Mouse (Mus musculus) MEL (cell line): Measurements from ENCODE around the gene Fxyd5.

Source experiments
- EP300 ChIP-seq, 2 experiments: IDR thresholded peaks; 2 replicates each; pipeline ENCODE4 v1.6.1; 2011; ENCODE audit warnings: improper control_type of control experiment in 2 of 2, low read length in 2 of 2, low read depth in 1 of 2, mild to moderate bottlenecking in 1 of 2
- HCFC1 ChIP-seq: IDR thresholded peaks from 2 replicates; pipeline ENCODE4 v1.6.1; 2012; ENCODE audit warnings: low read depth, mild to moderate bottlenecking, inconsistent platforms, low read length, improper control_type of control experiment, moderate library complexity
- MEF2A ChIP-seq: IDR thresholded peaks from 2 replicates; pipeline ENCODE4 v1.6.1; 2014; ENCODE audit warnings: low read depth, mild to moderate bottlenecking, inconsistent platforms, low read length, improper control_type of control experiment; ENCODE audit not compliant: poor library complexity, insufficient replicate concordance, severe bottlenecking; ENCODE audit errors: extremely low read depth
- POLR2A ChIP-seq, 2 experiments: IDR thresholded peaks; 2 replicates each; pipeline ENCODE4 v1.6.1; 2011 to 2012; ENCODE audit warnings: low read length in 2 of 2, mild to moderate bottlenecking in 2 of 2, control low read depth in 1 of 2, improper control_type of control experiment in 1 of 2, low read depth in 1 of 2, moderate library complexity in 1 of 2; ENCODE audit not compliant: control insufficient read depth in 1 of 2, insufficient read depth in 1 of 2, poor library complexity in 1 of 2
- POLR2AphosphoS2 ChIP-seq: IDR thresholded peaks from 2 replicates; pipeline ENCODE4 v1.6.1; 2011; ENCODE audit warnings: low read length, improper control_type of control experiment
- TCF12 ChIP-seq: IDR thresholded peaks from 2 replicates; pipeline ENCODE4 v1.6.1; 2014; ENCODE audit warnings: low read depth, mild to moderate bottlenecking, inconsistent platforms, low read length, improper control_type of control experiment, moderate library complexity

GRCm38 (mm10) chr7:31012971-31013370, 29.3 kb downstream of the Fxyd5 start:
- TF ChIP-seq HCFC1 (no peak), MEF2A (no peak), TCF12 (no peak), POLR2A (IDR thresholded peaks at IDR 0.05; ENCODE audit: control insufficient read depth in 1 of 2, insufficient read depth in 1 of 2, low read depth in 1 of 2, low read length in 2 of 2, poor library complexity in 1 of 2) (no peak), POLR2AphosphoS2 (no peak), EP300 (IDR thresholded peaks at IDR 0.05; ENCODE audit: low read depth in 1 of 2, low read length in 2 of 2) (no peak)
